Mouse (Mus musculus) testis, postnatal 14 days (tissue): ENCODE measurements at regions not wholly inside any gene's neighbourhood (a gene's known extent, or its start where the extent isn't known, plus 50 kb on each side); places are given as distances from the start of the nearest gene placed in this dataset.
"Not testable (repeated sequence)": the region's sequence is repeated elsewhere in the genome, so short reads cannot be mapped to it uniquely, and the experiment has no call there.

Experiments
- DNase-seq: peaks from one replicate; pipeline ENCODE4 v3.0.0; 2021; ENCODE audit warnings: low spot score

DNA sequence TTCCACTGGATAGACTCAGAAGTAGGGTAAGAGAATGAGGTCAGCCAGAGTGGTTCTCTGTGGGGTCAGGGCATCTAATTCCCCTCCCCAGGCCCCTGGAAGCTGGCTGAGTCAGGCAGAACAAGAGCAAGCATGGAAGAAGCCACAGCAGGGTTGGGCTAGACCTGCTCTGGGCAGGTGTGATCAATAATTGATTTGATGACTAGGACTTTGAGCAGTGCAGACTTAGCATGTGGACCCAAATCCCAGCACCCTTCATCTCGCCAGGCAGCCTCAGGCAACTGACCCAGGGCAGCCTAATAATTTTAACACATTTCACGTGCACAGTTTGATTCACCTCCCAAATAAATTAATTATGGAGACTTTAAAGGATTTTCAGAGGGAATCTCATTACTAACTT lies 67.2 kb downstream of the Qdpr start:
- DNase-seq = no peak

DNA sequence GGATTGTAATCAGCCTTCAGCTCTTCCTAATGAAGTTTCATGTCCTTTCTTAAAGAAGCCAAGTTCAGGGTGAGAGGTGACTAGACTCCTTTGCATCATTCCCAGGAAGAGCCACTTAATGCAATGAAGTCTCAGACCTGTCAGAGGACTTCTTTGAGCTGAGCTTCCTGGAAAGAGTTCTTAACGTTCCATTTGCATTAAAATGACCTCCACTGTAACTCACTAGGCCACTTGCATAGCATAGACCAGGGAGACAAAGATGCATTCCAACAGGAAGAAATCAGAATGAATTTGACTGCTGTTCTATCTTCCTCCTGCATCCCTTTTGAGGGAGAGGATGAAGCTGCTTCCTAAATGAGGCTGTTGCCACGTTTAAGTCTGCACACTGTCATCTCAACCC lies 71.5 kb downstream of the Qdpr start:
- no peak for DNase-seq

DNA sequence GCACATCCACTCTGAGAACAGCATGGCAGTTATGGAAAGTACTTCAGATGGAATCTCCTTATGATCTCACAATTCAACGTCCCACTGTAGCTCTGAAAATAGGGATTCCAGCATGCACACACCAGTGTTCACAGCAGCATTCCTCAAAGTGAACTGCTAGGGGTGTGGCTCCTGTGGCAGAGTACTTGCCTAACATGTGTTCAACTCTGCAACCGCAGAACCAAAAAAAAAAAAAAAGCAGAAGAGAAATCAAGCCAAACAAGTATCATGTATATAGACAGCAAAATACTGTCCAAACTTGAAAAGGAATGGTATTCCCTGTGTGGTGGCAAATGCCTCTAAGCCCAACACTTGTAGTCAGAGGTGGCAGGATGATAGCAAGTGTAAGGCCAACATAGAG lies 77.0 kb downstream of the Qdpr start:
- DNase-seq = no peak

DNA sequence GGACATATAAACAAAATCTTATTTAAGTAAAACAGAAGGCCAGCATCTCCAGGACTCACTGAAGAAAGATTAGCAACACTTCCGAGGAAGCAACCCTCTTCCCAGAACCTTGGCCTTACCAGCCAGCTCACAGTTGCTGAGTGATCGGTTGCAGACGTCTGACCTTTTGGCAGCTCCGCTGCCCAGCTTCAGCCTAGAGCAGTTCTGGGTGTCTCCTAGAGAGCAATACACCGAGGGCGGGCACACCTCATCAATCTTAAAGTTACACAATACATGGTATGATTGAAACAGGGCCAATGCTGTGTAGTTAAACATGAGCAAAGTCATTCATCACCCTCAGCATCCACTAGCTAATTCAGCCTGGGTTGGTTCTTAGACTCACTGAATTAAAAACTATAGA lies 81.6 kb downstream of the Qdpr start:
- no peak for DNase-seq

DNA sequence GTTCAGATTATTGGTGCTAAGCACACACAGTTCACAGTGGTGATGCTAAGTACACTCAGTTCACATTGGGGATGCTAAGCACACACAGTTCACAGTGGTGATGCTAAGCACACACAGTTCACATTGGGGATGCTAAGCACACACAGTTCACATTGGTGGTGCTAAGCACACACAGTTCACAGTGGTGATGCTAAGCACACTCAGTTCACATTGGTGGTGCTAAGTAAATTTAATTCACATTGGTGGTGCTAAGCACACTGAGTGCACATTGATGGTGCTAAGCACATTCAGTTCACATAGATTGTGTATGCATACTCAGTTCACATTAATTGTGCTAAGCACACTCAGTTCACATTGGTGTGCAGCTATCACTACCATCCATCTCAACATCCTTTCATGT lies 89.8 kb downstream of the Qdpr start:
- no peak for DNase-seq

DNA sequence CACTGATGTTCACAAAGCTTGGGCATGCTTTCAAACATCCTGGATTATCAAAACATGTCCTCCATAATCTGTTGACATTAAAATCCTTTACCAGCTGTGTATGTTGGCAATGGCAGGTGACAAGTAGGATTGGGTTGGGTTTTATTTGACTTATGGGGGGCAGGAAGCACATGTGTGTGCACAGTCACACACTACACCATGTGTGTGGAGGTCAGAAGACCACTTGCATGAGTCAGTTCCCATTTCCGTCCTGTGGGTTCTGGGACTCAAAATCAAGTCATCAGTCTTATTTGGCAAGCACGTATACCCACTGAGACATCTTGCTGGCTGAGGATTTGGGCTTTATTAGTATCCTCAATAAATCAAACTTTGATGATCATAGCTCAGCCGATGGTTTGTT lies 109.6 kb downstream of the Qdpr start:
- DNase-seq = no peak

DNA sequence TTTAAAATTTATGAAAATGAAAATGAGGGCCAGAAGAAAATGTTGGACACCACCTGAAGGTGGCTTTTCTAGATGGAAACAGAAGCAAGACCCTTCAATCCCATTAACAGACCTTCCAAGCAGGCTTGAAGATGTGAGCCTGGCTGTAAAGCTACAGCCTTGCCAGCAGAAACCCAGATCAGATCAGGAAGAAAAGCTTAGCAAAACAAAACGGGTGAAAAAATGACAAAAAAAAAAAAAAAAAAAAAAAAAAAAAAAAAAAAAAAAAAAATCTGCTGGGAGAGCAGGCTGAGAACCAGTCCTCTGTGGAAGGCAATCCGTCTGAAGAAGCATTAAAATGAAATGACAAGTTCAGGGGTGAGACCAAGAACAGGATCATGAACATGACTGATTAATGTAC lies 113.2 kb downstream of the Qdpr start:
- DNase-seq = no peak

DNA sequence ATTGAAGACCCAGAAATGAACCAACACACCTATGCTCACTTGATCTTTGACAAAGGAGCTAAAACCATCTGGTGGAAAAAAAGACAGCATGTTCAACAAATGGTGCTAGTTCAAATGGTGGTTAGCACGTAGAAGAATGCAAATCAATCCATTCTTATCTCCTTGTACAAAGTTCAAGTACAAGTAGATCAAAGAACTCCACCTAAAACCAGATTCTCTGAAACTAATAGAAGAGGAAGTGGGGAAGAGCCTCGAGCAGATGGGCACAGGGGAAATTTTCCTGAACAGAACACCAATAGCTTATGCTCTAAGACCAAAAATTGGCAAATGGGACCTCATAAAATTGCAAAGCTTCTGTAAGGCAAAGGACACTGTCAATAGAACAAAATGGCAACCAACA lies 125.6 kb downstream of the Qdpr start:
- not testable (repeated sequence) for DNase-seq

DNA sequence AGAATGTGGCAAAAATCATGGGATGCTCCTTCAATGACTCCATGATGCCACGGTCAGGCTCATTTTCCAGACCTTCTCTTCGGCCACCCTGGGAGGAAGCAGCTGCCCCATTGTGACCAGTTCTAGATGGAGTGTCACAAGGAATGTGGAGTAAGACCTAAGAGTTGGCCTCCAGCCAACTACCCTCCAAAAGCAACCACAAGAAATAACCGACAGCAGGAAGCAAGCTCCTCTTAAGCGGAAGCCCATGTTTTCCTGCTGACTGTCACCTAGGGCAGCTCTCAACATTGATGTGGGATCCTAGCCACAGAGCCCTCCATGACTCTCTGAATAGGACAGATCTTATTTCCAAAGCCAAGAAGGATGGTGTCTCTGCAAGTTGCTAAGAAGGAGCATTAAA lies 126.5 kb downstream of the Qdpr start:
- no peak for DNase-seq

DNA sequence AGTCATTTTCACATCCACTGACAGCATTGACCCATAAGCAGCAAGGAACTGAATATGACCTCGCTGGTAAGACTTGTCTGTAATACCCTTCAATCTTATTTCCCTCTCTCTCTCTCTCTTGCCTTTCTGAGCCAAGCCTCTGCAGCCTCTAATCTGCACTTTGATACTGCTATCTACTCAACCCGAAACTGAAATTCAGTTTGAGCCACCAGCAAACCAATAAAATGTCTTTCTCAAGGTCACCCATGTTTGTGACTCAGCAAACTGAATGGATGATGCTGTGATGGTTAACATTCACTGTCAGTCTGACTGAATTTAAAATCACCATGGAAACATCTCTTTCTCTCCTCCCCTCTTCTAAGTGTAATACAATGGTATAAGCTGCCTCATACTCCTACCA lies 132.0 kb downstream of the Qdpr start:
- no peak for DNase-seq

DNA sequence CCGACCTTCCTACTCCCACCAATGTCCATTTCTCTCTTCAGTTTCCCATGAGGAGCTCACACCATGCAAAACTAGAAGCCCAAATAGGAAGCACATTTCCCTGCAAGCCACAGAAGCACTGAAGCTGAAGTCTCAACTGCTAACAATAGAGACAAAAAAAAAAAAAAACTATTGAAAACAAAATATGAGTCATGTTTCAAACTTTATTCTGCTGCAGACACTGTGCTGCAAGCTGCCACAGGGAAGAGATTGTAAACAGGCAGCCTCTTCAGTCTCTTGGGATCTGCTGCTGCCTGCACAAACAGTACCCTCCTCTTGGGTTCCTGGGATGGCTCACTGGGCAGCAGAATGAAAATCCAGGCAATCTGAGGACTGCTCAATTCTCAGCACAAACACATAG lies 148.9 kb downstream of the Qdpr start:
- no peak for DNase-seq

DNA sequence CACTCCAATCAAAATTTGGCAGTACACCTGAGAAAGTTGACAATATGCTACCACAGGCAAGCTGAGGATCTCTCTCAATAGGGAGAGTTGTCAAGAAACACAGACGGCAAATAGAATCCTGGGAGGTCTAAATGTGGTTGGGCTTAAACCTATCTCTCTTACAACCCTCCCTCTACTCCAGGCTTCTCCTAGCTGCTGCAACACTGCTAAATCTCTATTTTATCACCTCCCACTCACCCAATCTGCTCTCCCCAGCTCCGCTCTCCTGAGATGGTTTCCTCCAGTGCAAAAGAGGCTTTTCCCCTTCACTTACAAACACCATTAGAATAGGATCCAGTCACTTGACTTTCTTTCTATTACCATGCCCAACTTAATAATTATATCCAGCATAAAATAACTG lies 151.2 kb downstream of the Qdpr start:
- no peak for DNase-seq

DNA sequence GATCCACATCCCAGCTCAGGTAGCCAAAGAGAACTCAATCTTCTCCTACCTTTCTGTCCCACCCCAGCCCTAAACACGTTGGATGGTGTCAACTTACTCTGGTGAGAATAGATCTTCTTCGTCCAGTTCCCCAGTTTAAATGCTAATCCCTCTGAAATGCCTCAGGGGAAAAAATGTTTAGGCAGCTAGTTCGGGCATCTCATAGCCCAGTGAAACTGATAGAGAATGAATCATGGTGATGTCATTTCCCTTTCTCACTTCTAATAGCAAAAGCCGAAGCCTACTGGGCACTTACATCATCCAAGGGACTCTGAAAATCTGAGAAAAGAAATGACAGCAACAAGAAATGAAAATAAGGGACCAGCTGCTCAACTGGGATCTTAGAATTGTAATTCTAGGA lies 154.9 kb downstream of the Qdpr start:
- no peak for DNase-seq

DNA sequence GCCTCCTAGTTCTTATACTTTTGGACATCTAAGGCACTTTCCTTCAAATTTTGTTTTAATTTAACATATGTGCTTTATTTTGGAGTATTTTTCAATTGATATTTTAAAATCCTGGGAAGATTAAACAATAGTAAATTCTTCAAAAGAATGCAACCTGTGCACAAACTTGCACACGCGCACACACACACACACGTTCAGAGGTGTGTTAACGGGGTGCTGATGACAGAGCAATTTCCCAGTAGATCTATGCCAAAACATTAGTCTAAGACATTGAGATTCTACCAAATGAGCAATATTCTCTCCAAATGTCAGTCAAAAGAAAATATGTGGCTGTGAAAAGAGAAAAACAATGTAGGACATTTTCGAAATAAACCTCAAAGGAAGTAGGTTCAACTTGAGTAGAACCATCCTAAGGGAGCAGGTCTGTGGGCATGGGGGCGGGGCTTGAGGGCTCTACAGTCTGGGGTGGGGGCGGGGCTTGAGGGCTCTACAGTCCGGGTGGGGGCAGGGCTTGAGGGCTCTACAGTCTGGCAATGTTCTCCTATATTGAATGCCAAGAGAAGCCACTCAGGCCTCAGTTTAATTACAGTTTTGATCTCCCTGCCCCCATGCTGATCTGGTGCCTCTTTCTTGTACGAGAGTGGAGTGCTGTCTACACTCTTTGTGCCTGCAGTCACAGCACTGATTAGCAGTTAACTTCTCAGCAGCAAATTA lies 157.0 kb downstream of the Qdpr start:
- no peak for DNase-seq

DNA sequence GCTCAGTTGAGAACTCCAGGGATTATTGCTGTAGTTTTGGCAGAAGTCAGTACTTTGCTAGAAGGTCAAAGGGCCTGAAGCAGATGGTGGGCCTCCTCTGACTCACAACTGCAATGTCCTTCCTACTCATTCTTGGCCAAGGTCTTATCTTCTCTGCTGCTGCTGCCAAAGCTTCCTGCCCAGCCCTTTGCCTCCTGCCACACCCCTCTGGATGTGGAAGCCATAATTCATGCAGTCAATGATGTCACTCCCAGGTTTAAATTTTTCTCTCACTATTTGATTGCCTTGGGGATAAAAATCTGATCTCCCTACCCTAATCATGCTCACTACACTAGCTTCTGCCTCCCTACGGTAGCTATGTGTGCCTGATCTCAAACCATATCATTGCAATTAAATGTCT lies 157.7 kb downstream of the Qdpr start:
- DNase-seq = peak; percentile 14

DNA sequence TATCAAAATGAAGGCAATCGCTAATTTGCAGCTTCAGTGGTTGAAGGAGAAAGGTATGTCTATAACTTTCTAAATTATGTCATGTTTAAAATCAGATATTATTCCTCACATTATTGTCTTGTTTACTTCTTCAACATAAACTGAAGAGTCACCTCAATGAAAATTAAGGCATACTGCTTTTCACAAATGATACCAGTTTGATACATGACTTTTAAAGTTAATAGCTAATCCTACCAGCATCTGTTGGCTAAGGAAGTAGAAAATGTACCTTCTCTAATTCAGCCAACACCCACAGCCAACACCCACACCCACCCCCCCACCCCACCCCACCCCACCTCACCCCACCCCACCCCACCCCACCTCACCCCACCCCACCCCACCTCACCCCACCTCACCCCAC lies 158.3 kb downstream of the Qdpr start:
- DNase-seq = no peak

DNA sequence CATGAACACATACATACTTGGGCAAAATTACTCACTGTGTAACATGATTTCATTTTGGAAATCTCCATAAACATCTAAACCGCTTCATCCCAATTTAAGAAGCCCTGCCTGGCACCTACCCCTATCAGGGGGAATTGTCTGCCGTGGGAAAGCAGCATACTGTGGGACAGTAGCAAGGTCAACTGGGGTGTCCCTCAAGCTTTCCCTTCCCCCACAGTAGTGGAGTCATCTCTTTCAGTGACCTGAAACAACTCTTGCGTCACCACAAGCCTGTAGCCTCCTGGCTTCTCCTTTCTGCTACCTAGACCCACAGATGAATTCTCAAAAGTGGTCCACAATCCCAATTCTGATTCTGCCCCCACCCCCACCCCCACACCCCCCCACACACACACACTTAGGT lies 158.8 kb downstream of the Qdpr start:
- no peak for DNase-seq

DNA sequence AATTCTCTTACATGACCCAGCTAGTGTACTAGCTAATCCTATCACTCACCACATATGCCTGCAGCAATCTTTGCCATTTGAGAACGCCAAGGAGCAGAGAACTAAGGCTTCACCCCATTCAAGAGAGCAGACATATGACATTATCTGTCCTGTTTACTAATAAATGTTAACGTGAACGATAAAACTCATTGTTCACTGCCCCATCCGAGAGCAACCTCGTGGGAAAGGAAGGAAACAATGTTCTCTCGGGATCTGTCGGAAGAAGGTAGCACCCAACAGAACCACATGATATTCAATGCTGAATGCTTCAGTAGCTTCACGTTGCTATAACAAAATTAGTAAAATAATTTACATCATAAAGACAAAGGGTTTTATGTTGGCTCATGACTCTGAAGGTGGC lies 163.6 kb downstream of the Qdpr start:
- DNase-seq = no peak

DNA sequence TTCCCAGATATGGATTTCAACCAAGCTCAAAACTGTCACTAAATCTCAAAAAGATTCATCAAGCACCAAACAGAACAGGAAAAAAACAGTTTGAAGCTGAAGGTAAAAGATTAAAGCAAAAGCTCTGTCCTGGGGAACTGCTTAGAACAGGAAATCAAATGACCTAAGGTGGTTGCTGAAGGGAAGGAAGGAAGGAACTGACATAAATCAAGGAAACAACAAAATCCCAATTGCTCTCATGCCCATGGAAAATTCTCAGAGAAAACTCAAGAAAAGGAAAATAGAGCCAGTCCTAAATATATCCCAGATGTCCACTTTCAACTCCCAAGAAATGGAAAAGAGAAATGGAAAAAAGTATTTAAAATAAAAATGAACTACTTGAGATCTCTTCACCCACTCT lies 165.4 kb downstream of the Qdpr start:
- no peak for DNase-seq

DNA sequence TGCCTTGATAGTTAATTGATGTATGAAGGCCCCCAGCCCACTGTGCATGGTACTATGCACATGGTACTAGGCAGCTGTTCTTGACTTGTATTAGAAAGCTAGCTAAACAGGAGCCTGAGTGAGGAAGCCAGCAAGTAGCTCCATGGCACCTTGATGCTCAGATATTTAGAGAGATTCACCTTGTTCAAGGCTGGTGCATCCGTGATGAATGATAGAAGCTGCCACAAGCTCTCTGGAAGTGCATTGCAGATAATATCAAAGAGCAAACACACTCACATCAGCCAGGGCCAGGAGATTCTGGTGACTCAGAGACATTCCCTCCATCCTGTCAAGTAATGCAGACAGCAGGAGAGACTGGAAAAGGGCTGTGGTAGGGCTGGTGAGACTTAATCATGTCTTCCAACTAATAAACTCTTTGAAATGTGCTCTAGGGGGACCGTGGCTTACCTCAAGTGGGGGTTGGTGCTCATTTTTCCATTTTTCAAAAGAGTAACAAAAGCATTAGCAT lies 166.1 kb downstream of the Qdpr start:
- DNase-seq = no peak

DNA sequence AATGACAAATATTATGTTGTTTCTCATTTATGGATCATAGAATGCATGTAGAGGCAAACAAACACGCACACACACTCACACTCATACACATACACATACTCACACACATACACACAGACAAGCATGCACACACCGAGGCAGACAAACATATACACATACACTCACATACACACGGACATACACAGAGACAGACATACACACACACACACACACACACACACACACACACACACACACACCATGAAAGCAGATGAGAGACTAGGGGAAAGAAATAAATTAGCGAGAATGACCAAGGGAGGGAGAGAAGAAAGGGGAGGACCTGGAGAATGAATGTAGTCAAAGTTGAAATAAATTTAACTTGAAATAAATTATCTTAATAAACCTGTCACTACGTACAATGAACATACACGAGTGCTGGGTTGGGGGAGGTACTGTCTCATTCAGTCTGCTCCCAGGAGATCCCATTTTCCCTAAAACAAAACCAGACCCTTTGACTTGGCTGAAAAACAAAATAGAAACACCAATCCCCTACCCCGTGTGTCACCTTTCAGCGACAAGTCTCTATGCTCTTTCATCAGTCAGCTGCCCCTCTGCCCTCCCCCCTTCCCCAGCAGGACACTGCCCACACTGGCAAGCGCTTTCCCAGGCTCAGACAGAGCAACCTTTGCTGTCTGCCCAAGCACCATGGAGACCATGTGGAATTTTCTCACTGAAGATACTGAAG lies 167.7 kb downstream of the Qdpr start:
- no peak for DNase-seq

DNA sequence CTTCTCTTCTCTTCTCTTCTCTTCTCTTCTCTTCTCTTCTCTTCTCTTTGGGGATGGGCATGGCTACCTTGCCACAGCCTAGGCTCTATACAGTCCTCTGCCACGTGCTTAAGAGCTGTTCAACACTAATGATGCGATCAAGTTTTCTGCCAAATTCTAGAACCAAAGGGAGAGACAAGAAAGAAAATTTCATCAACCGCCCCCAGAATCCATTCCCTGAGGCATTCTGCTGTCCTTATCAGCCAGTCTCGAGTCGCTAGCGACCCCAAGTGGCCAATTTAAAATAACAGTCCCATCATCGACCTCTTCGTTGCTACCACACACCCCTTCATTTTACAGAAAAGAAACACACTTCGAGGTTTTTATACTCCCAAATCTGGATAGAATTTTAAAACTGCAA lies 171.5 kb downstream of the Qdpr start:
- DNase-seq = peak; percentile 48

DNA sequence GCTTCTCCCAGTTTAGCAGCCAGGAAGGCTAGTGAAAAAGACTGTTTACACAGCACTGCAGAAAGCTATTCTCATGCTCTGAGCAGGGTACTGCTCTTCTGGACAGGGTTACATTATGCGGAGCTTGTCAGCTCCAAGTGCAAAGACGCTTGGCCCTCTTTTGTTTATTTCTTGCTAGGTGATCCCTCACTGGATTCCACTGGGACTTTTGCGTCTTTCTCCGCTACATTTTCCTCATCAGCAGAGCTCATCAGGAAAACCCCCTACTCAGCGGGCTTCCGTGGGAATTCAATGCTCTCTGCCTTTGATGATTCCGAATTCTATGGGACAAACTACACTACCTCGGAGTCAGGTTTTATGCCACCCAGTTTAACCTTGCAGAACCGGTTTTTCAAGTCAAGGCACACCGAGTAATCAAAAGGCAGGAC lies 172.0 kb downstream of the Qdpr start:
- no peak for DNase-seq

DNA sequence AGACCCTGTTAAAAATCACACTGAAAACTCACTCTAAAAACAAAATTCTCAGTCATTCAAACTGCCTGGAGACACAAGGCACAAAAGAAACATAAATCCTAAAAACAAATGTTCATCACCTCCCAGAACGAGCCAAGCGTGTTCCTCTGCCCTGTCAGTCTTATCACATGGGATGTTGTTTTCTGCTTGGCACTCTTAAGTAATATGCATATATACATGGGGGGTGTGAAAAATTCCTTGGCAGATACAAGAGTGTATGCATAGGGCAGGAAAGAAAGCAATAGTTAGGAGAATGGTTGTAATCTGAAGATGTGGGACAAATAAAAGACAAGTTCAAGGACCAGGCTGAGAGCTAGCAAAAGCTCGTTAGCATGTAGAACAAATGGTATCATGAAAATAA lies 179.4 kb downstream of the Qdpr start:
- DNase-seq = no peak
